7 mouse cellular contexts compared by ENCODE assay signal in the genomic region with DNA sequence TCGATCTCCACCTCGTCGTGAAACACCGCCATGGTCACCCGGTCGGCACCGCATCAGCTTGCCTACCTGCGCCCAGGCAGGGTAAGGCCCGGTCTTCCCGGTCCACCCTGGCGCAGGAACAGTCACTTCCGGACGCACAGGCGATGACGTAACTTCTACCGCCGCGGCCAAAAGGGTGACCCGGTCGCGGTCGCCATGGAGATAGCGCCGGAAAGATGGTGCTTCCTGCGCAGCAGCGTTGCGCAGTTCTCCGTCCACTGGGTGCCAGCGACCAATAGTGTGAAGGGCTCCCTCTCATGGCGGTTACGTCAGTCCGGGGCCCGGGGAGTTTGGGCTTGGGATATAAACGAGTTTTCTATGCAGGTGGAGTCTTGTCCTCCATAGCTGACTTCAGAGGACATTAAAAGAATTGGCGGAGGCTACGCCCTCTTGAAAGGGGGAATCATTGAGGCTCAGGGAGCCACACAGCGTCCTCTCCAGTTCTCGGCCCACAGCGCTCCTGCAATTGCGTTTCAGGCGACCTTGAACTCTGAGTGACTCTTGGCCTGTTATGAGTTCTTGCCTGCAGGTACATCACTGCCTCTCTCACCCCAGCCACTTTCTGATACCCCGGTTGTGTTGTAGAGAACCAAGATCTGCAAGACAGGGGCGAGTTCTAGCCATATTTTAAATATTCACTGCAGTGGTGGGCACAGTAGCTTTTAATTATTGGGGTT. TPM values are rescaled to one million over a fixed set of nuclear protein-coding genes. Genes with fewer than 3 reads are reported as not detected.
DNase-seq lines count a peak whose midpoint lies in the region; ATAC-seq lines count a peak whose summit lies in the region.

A gene (minus strand): TSS at position 244 of the 716 bp plus-strand sequence.

- peaks cover 14% of the 10 kb centered on the region for H3K36me3 ChIP-seq in intestine, embryonic 16.5 days (ENCODE audit: control insufficient read depth, insufficient read depth, low read length)
- H3K36me3 ChIP-seq in midbrain, embryonic 11.5 days (ENCODE audit: control insufficient read depth, insufficient read depth, low read length) = peaks cover 9% of the 10 kb centered on the region; the same call in 1 of the 2 replicates

- peak; percentile 99 for DNase-seq in adrenal gland, adult 8-10 months
- peak; percentile 99 for DNase-seq in embryo, embryonic 9.5 days (ENCODE audit: extremely low spot score)
- DNase-seq in gastrocnemius, postnatal 4 days (ENCODE audit: low spot score in 2 of 2) = peak; percentile 95 to 99
- DNase-seq in left cerebral cortex, postnatal 36 days (ENCODE audit: low spot score in 2 of 2) = peak; percentile 100
- peak; percentile 99 for DNase-seq in midbrain, embryonic 11.5 days (ENCODE audit: low spot score, missing footprints)
- peak; percentile 99 for DNase-seq in skeletal muscle tissue, adult 2 months (ENCODE audit: low read depth, low spot score)

- intact Hi-C loops in left cerebral cortex, postnatal 36 days (cut with DNase I) = no loop called here

- under 1% methylated on average over 43 of the region's 43 CpGs for WGBS in intestine, embryonic 16.5 days
- under 1% methylated on average over 43 of the region's 43 CpGs for WGBS in midbrain, embryonic 11.5 days

- H3K9ac ChIP-seq in intestine, embryonic 16.5 days (ENCODE audit: low read depth, low read length) = peak within 1 kb of the TSS; percentile 78
- H3K9ac ChIP-seq in midbrain, embryonic 11.5 days (ENCODE audit: low read length) = peak within 1 kb of the TSS; percentile 67

- H3K9me3 ChIP-seq in intestine, embryonic 16.5 days (ENCODE audit: control insufficient read depth, low read length) = no peaks in the 10 kb centered on the region
- no peaks in the 10 kb centered on the region for H3K9me3 ChIP-seq in midbrain, embryonic 11.5 days (ENCODE audit: control insufficient read depth, low read length)

- peak within 1 kb of the TSS; percentile 95 for H3K27ac ChIP-seq in intestine, embryonic 16.5 days (ENCODE audit: low read length)
- peak within 1 kb of the TSS; percentile 59 for H3K27ac ChIP-seq in midbrain, embryonic 11.5 days (ENCODE audit: low read depth, low read length)

- H3K4me3 ChIP-seq in intestine, embryonic 16.5 days (ENCODE audit: low read length) = peak within 1 kb of the TSS; percentile 69
- peak within 1 kb of the TSS; percentile 64 for H3K4me3 ChIP-seq in midbrain, embryonic 11.5 days (ENCODE audit: low read depth, low read length)

- no peaks in the 10 kb centered on the region for H3K27me3 ChIP-seq in intestine, embryonic 16.5 days (replicated peaks; ENCODE audit: control insufficient read depth, insufficient read depth, low read length)
- no peaks in the 10 kb centered on the region for H3K27me3 ChIP-seq in midbrain, embryonic 11.5 days (ENCODE audit: control insufficient read depth, insufficient read depth, low read length)

- peaks cover 6% of the 10 kb centered on the region for H3K4me1 ChIP-seq in intestine, embryonic 16.5 days (ENCODE audit: control insufficient read depth, insufficient read depth, low read length)
- peaks cover 8% of the 10 kb centered on the region for H3K4me1 ChIP-seq in midbrain, embryonic 11.5 days (ENCODE audit: control insufficient read depth, insufficient read depth, low read length)

- H3K4me2 ChIP-seq in intestine, embryonic 16.5 days (ENCODE audit: low read depth, low read length) = peak within 1 kb of the TSS; percentile 80
- H3K4me2 ChIP-seq in midbrain, embryonic 11.5 days = peak within 1 kb of the TSS; percentile 75

- peak; percentile 98 for ATAC-seq in intestine, embryonic 16.5 days
- peak; percentile 98 for ATAC-seq in midbrain, embryonic 11.5 days (ENCODE audit: low FRiP score)

RNA-seq across cellular contexts. Expression of the gene that starts here (rescaled TPM):
- total RNA-seq in adrenal gland, adult 8-10 months (2022) = 10 to 100 TPM; 53.0 to 63.5 (median 57.2) TPM
- 10 to 100 TPM; 55.3 to 60.2 TPM for total RNA-seq in gastrocnemius, postnatal 4 days (2021)
- polyA plus RNA-seq in intestine, embryonic 16.5 days (2015; fragmentation: Nextera tagmentation; extraction: Ambion mirVana) = 91.4 and 104 TPM in 2 replicates
- total RNA-seq in left cerebral cortex, postnatal 36 days (2021) = 10 to 100 TPM; 42.7 to 44.5 TPM
- polyA plus RNA-seq in midbrain, embryonic 11.5 days (2014; fragmentation: Nextera tagmentation; extraction: Ambion mirVana) = 93.2 and 94.8 TPM in 2 replicates

Comparison
In these comparisons a context has a peak if more than half of its experiments do, and no peak if none do; other contexts are left out.
1. Peak in every context shown above with its lines: DNase-seq, ATAC-seq, H3K4me3 ChIP-seq and H3K27ac ChIP-seq.